Mouse (Mus musculus): ENCODE data around the gene Krt26.

DNA sequence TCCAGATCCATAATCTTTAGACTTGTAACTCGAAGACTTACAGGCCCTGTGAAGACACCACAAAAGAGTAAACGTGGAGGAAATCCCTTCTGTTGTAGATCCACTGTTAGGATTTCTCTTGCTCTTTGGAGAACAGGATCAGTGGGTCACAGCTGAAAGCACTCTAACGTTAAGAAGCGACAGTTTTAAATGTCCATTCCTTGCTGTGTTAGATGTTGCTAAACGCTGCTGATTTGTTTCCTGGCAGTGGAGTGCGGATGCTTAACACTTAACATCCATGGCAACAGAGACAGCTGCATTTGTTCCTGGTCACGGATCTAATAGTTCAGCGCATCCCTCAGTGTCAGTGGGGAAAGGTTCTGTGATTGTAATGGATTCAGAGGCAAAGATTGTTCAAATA, 21.2 kb downstream of the Krt26 start:
- no peak for TF ChIP-seq CHD2 (IDR thresholded peaks at IDR 0.05; ENCODE audit: low read depth, low read length)
- TF ChIP-seq MAFK (IDR thresholded peaks at IDR 0.05; ENCODE audit: insufficient read depth, low read depth, low read length): no peak
- no peak for TF ChIP-seq ZC3H11A (IDR thresholded peaks at IDR 0.05; ENCODE audit: borderline replicate concordance, low read depth, low read length)
- no peak for TF ChIP-seq HCFC1 (IDR thresholded peaks at IDR 0.05; ENCODE audit: borderline replicate concordance, insufficient read depth, low read length)
